Mouse (Mus musculus): ENCODE measurements around the gene Gm48552. TPM values are rescaled to one million over a fixed set of nuclear protein-coding genes. Genes with fewer than 3 reads are reported as not detected.

The Gm48552 gene
- total and polyA plus RNA-seq, 3 experiments: 0.89 to 1.2 TPM; not detected in 1

- no peak for TF ChIP-seq USF2 (IDR thresholded peaks at IDR 0.05; ENCODE audit: borderline replicate concordance in 1 of 2, insufficient read depth in 1 of 2, low read depth in 1 of 2, low read length in 2 of 2)
- no peak overlapping the region for H3K9ac ChIP-seq (ENCODE audit: control insufficient read depth, low read depth, low read length, poor library complexity, severe bottlenecking)
- no peaks in the 10 kb centered on the region for H3K9me3 ChIP-seq (replicated peaks; ENCODE audit: insufficient read depth, low read length)
- no peaks in the 10 kb centered on the region for H3K27me3 ChIP-seq (ENCODE audit: control insufficient read depth in 1 of 2, insufficient read depth in 2 of 2, low read length in 2 of 2)
- no peak overlapping the region for H3K4me3 ChIP-seq (ENCODE audit: control insufficient read depth in 1 of 2, insufficient read depth in 1 of 2, low read depth in 2 of 2, low read length in 2 of 2)
- H3K27ac ChIP-seq (ENCODE audit: control insufficient read depth, low read depth, low read length): no peak overlapping the region
- DNase-seq (ENCODE audit: low read depth, low spot score): no peak
- peaks cover 1% of the 10 kb centered on the region; the same call in 1 of the 2 replicates for H3K79me2 ChIP-seq (ENCODE audit: control insufficient read depth, insufficient read depth, low read length, poor library complexity)
- H3K36me3 ChIP-seq (ENCODE audit: control insufficient read depth in 1 of 2, insufficient read depth in 2 of 2, low read length in 2 of 2): no peaks in the 10 kb centered on the region
- H3K4me1 ChIP-seq (ENCODE audit: control insufficient read depth in 1 of 2, insufficient read depth in 2 of 2, low read length in 2 of 2): no peaks in the 10 kb centered on the region
Observed at GRCm38 (mm10) chr10:81420191-81420767, 31.5 kb downstream of the Gm48552 start.

GRCm38 (mm10) chr10:81421041-81421796 is 32.4 kb downstream of the Gm48552 start:
- H3K27me3 ChIP-seq (ENCODE audit: control insufficient read depth in 1 of 2, insufficient read depth in 2 of 2, low read length in 2 of 2): no peaks in the 10 kb centered on the region
- H3K36me3 ChIP-seq (ENCODE audit: control insufficient read depth in 1 of 2, insufficient read depth in 2 of 2, low read length in 2 of 2): no peaks in the 10 kb centered on the region; a peak in 1 of 4 replicates
- H3K4me1 ChIP-seq (ENCODE audit: control insufficient read depth in 1 of 2, insufficient read depth in 2 of 2, low read length in 2 of 2): no peaks in the 10 kb centered on the region

GRCm38 (mm10) chr10:81421797-81422100 is 32.9 kb downstream of the Gm48552 start:
- Histone ChIP-seq H3K27ac (ENCODE audit: control insufficient read depth, low read depth, low read length) (no peak overlapping the region), H3K27me3 (ENCODE audit: control insufficient read depth in 1 of 2, insufficient read depth in 2 of 2, low read length in 2 of 2) (no peaks in the 10 kb centered on the region), H3K79me2 (ENCODE audit: control insufficient read depth, insufficient read depth, low read length, poor library complexity) (peaks cover 7% of the 10 kb centered on the region), H3K9me3 (replicated peaks; ENCODE audit: insufficient read depth, low read length) (no peaks in the 10 kb centered on the region), H3K36me3 (ENCODE audit: control insufficient read depth in 1 of 2, insufficient read depth in 2 of 2, low read length in 2 of 2) (no peaks in the 10 kb centered on the region; a peak in 1 of 4 replicates), H3K4me1 (ENCODE audit: control insufficient read depth in 1 of 2, insufficient read depth in 2 of 2, low read length in 2 of 2) (no peaks in the 10 kb centered on the region), H3K4me3 (ENCODE audit: control insufficient read depth in 1 of 2, insufficient read depth in 1 of 2, low read depth in 2 of 2, low read length in 2 of 2) (no peak overlapping the region), H3K9ac (ENCODE audit: control insufficient read depth, low read depth, low read length, poor library complexity, severe bottlenecking) (no peak overlapping the region)
- DNase-seq (ENCODE audit: low read depth, low spot score): no peak
- TF ChIP-seq ZNF384 (IDR thresholded peaks at IDR 0.05; ENCODE audit: low read depth, low read length) (no peak), ZKSCAN1 (IDR thresholded peaks at IDR 0.05; ENCODE audit: low read depth, low read length) (no peak), KAT2A (conservative IDR thresholded peaks at IDR 0.05; ENCODE audit: low read depth, low read length) (no peak), HCFC1 (IDR thresholded peaks at IDR 0.05; ENCODE audit: low read depth, low read length) (no peak), POLR2A (IDR thresholded peaks at IDR 0.05; ENCODE audit: control insufficient read depth in 1 of 2, insufficient read depth in 1 of 2, low read depth in 1 of 2, low read length in 2 of 2, poor library complexity in 1 of 2) (no peak), MEF2A (IDR thresholded peaks at IDR 0.05; ENCODE audit: extremely low read depth, insufficient replicate concordance, low read depth, low read length, poor library complexity, severe bottlenecking) (no peak), ELF1 (IDR thresholded peaks at IDR 0.05; ENCODE audit: low read depth, low read length) (no peak), CHD1 (IDR thresholded peaks at IDR 0.05; ENCODE audit: low read depth, low read length) (no peak), TAL1 (IDR thresholded peaks at IDR 0.05; ENCODE audit: low read length) (no peak), MXI1 (IDR thresholded peaks at IDR 0.05; ENCODE audit: low read depth, low read length) (no peak), RCOR1 (IDR thresholded peaks at IDR 0.05; ENCODE audit: low read depth, low read length) (no peak)

More at GRCm38 (mm10) chr10:81421041-81421796, 32.4 kb downstream of the Gm48552 start:
- Histone ChIP-seq H3K9me3 (replicated peaks; ENCODE audit: insufficient read depth, low read length) (no peaks in the 10 kb centered on the region), H3K9ac (ENCODE audit: control insufficient read depth, low read depth, low read length, poor library complexity, severe bottlenecking) (no peak overlapping the region), H3K4me3 (ENCODE audit: control insufficient read depth in 1 of 2, insufficient read depth in 1 of 2, low read depth in 2 of 2, low read length in 2 of 2) (no peak overlapping the region), H3K79me2 (ENCODE audit: control insufficient read depth, insufficient read depth, low read length, poor library complexity) (peaks cover 5% of the 10 kb centered on the region), H3K27ac (ENCODE audit: control insufficient read depth, low read depth, low read length) (no peak overlapping the region)
- no peak for DNase-seq (ENCODE audit: low read depth, low spot score)
- no peak for TF ChIP-seq ZMIZ1 (IDR thresholded peaks at IDR 0.05; ENCODE audit: low read depth, low read length)
- no peak for TF ChIP-seq CHD2 (IDR thresholded peaks at IDR 0.05; ENCODE audit: low read length)
- TF ChIP-seq EP300 (IDR thresholded peaks at IDR 0.05; ENCODE audit: low read depth in 1 of 2, low read length in 2 of 2): no peak
- TF ChIP-seq ZKSCAN1 (IDR thresholded peaks at IDR 0.05; ENCODE audit: low read depth, low read length): no peak
- no peak for TF ChIP-seq NRF1 (IDR thresholded peaks at IDR 0.05; ENCODE audit: insufficient read depth, low read depth, low read length, poor library complexity, severe bottlenecking)
- TF ChIP-seq USF1 (IDR thresholded peaks at IDR 0.05; ENCODE audit: low read depth, low read length): no peak
- TF ChIP-seq TBP (IDR thresholded peaks at IDR 0.05; ENCODE audit: low read depth, low read length): no peak
- no peak for TF ChIP-seq GABPA (IDR thresholded peaks at IDR 0.05; ENCODE audit: low read depth, low read length)
- no peak for TF ChIP-seq BHLHE40 (IDR thresholded peaks at IDR 0.05; ENCODE audit: borderline replicate concordance, low read depth, low read length)
- no peak for TF ChIP-seq ETS1 (IDR thresholded peaks at IDR 0.05; ENCODE audit: low read depth, low read length)
